Mouse (Mus musculus): ENCODE data around the gene Lipc.
"Not testable (repeated sequence)": the region's sequence is repeated elsewhere in the genome, so short reads cannot be mapped to it uniquely, and the experiment has no call there.

Lipc gene

GRCm38 (mm10) chr9:70864039-70864438 lies 88.0 kb downstream of the Lipc start:
- in situ Hi-C loops (cut with MboI, MseI) = no loop called here

GRCm38 (mm10) chr9:70863299-70863698 lies 88.7 kb downstream of the Lipc start:
- in situ Hi-C loops (cut with MboI, MseI) = no loop called here

GRCm38 (mm10) chr9:70859233-70859632 lies 92.8 kb downstream of the Lipc start:
- in situ Hi-C loops (cut with MboI, MseI) = no loop called here

GRCm38 (mm10) chr9:70855868-70856267 lies 96.2 kb downstream of the Lipc start:
- in situ Hi-C loops (cut with MboI, MseI) = no loop called here

- in situ Hi-C loops (cut with MboI, MseI) = no loop called here
Measured at GRCm38 (mm10) chr9:70854950-70855349, 97.1 kb downstream of the Lipc start.

- in situ Hi-C loops (cut with MboI, MseI) = not testable (repeated sequence)
Measured at GRCm38 (mm10) chr9:70853081-70853480, 98.9 kb downstream of the Lipc start.

- in situ Hi-C loops (cut with MboI, MseI) = no loop called here
Measured at GRCm38 (mm10) chr9:70851533-70851932, 100.5 kb downstream of the Lipc start.

- in situ Hi-C loops (cut with MboI, MseI) = no loop called here
Measured at GRCm38 (mm10) chr9:70848135-70848770, 103.8 kb downstream of the Lipc start.

GRCm38 (mm10) chr9:70847627-70848051 lies 104.4 kb downstream of the Lipc start:
- in situ Hi-C loops (cut with MboI, MseI) = no loop called here

GRCm38 (mm10) chr9:70843270-70843669 lies 108.8 kb downstream of the Lipc start:
- in situ Hi-C loops (cut with MboI, MseI) = no loop called here

GRCm38 (mm10) chr9:70842300-70842941 lies 109.6 kb downstream of the Lipc start:
- in situ Hi-C loops (cut with MboI, MseI) = no loop called here

GRCm38 (mm10) chr9:70841426-70842215 lies 110.4 kb downstream of the Lipc start:
- in situ Hi-C loops (cut with MboI, MseI) = no loop called here

- in situ Hi-C loops (cut with MboI, MseI) = no loop called here
Measured at GRCm38 (mm10) chr9:70840861-70841341, 111.1 kb downstream of the Lipc start.

- in situ Hi-C loops (cut with MboI, MseI) = no loop called here
Measured at GRCm38 (mm10) chr9:70838132-70838911, 113.7 kb downstream of the Lipc start.

- in situ Hi-C loops (cut with MboI, MseI) = no loop called here
Measured at GRCm38 (mm10) chr9:70834730-70835154, 117.3 kb downstream of the Lipc start.

- in situ Hi-C loops (cut with MboI, MseI) = no loop called here
Measured at GRCm38 (mm10) chr9:70834217-70834616, 117.8 kb downstream of the Lipc start.

GRCm38 (mm10) chr9:70833111-70833908 lies 118.7 kb downstream of the Lipc start:
- in situ Hi-C loops (cut with MboI, MseI) = no loop called here

- in situ Hi-C loops (cut with MboI, MseI) = no loop called here
Measured at GRCm38 (mm10) chr9:70832231-70832630, 119.8 kb downstream of the Lipc start.

GRCm38 (mm10) chr9:70830844-70831529 lies 121.0 kb downstream of the Lipc start:
- in situ Hi-C loops (cut with MboI, MseI) = no loop called here

GRCm38 (mm10) chr9:70829784-70830488 lies 122.1 kb downstream of the Lipc start:
- in situ Hi-C loops (cut with MboI, MseI) = no loop called here
